19 mouse cellular contexts compared by ENCODE assay signal in the genomic region with DNA sequence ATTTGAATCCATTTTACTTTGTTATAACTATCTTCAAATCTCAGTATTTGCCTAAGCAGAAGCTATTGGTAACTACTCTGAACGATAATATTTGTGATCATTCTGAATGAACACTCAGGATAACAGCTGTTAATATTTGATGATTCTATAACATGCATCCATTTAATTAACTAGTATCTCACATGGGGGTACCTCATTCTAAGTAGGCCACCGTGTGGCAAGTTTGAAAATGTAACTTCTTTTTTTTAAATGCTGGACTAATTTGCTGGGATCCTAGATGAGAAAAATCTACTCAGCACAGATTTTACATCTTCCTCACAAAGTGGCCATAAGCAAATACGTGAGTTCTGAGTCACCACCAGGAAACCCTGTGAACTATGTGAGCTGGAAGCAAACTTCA.
DNase-seq lines count a peak whose midpoint lies in the region; ATAC-seq and TF ChIP-seq lines count a peak whose summit lies in the region.
"Had no signal": no experiment of that assay in that cellular context is flagged by ENCODE, and none has a peak within 500 bp of the region (broad histone marks: within the 10 kb centered on the region; RNA-seq: fewer than 3 reads in every experiment).

No protein-coding gene starts in this region.

- in situ Hi-C loops in Patski (cut with MboI; ENCODE audit: low pct_unique_long_range_greater_than_20kb), result no loop called here

- H3K27me3 ChIP-seq in kidney, postnatal 0 days (ENCODE audit: insufficient read depth, low read length), result no peaks in the 10 kb centered on the region
- peaks cover 7% of the 10 kb centered on the region for H3K27me3 ChIP-seq in Patski
- no peaks in the 10 kb centered on the region for H3K27me3 ChIP-seq in splenic B cell, adult 2 months (ENCODE audit: control insufficient read depth, insufficient read depth, low read length, poor library complexity, severe bottlenecking)
- H3K27me3 ChIP-seq: embryonic facial prominence, embryonic 13.5 days; forebrain, embryonic 12.5 days; heart, embryonic 15.5 days had no signal

- H3K4me2 ChIP-seq in kidney, postnatal 0 days (ENCODE audit: low read length), result no peak overlapping the region
- H3K4me2 ChIP-seq: embryonic facial prominence, embryonic 13.5 days; forebrain, embryonic 12.5 days; heart, embryonic 11.5 days; heart, embryonic 15.5 days; hindbrain, embryonic 14.5 days had no signal

- no peaks in the 10 kb centered on the region for H3K36me3 ChIP-seq in kidney, postnatal 0 days (ENCODE audit: insufficient read depth, low read length)
- H3K36me3 ChIP-seq in splenic B cell, adult 2 months (ENCODE audit: control insufficient read depth, insufficient read depth, low read length, poor library complexity, severe bottlenecking), result no peaks in the 10 kb centered on the region
- H3K36me3 ChIP-seq: embryonic facial prominence, embryonic 13.5 days; forebrain, embryonic 12.5 days; heart, embryonic 15.5 days had no signal

- no peak for DNase-seq in kidney, postnatal 0 days (ENCODE audit: low spot score)
- DNase-seq in kidney, adult 8-10 months, result no peak
- DNase-seq in 416B (ENCODE audit: low read depth), result peak; percentile 3
- DNase-seq in Patski (ENCODE audit: low read depth, low spot score), result no peak
- DNase-seq in splenic B cell, adult 2 months (ENCODE audit: low read depth, low spot score), result peak; percentile 1
- DNase-seq in urinary bladder, postnatal 4 days (ENCODE audit: low spot score in 2 of 2), result no peak
- DNase-seq in right cerebral cortex, postnatal 4 days, result no peak
- DNase-seq: adrenal gland, postnatal 25 days; cerebellum, adult 9-10 months; cerebellum, postnatal 36 days; gastrocnemius, postnatal 10 days; heart, adult 2 months; heart, postnatal 14 days had no signal

- no peaks in the 10 kb centered on the region for H3K9me3 ChIP-seq in kidney, postnatal 0 days (replicated peaks; ENCODE audit: low read length)
- H3K9me3 ChIP-seq: embryonic facial prominence, embryonic 13.5 days; heart, embryonic 15.5 days had no signal

- POLR2A ChIA-PET in Patski (lab: Charles Lee), result no interaction called here

- H3K27ac ChIP-seq in kidney, postnatal 0 days, result no peak overlapping the region
- H3K27ac ChIP-seq: embryonic facial prominence, embryonic 13.5 days; forebrain, embryonic 12.5 days; heart, adult 2 months; heart, embryonic 15.5 days; hindbrain, embryonic 14.5 days had no signal

- 86% methylated on average over 3 of the region's 3 CpGs for whole genome bisulfite sequencing in kidney, postnatal 0 days

- H3K9ac ChIP-seq in kidney, postnatal 0 days (ENCODE audit: low read depth, low read length), result no peak overlapping the region
- H3K9ac ChIP-seq: embryonic facial prominence, embryonic 13.5 days; forebrain, embryonic 12.5 days; heart, embryonic 15.5 days; hindbrain, embryonic 14.5 days had no signal

- TF ChIP-seq CTCF in kidney, postnatal 0 days (IDR thresholded peaks at IDR 0.05; ENCODE audit: low read depth), result 0 out of 2 replicates have a peak, but pooled peaks have one; percentile 4
- peak; percentile 16 for TF ChIP-seq CTCF in Patski (IDR thresholded peaks at IDR 0.05)

- no peak for ATAC-seq in kidney, postnatal 0 days (replicated peaks; ENCODE audit: low FRiP score, low read depth)
- ATAC-seq in Patski, result no peak
- ATAC-seq: forebrain, embryonic 16.5 days had no signal

- CTCF ChIA-PET in Patski (lab: Charles Lee), result interaction anchor here (0.7 to 1.9 kb wide), 6 partner anchors 9 to 327 kb away, joined by 3 to 7 read pairs (median 4); no protein-coding TSS in a partner anchor

- no peaks in the 10 kb centered on the region for H3K4me1 ChIP-seq in kidney, postnatal 0 days (replicated peaks; ENCODE audit: insufficient read depth, low read length)
- H3K4me1 ChIP-seq: embryonic facial prominence, embryonic 13.5 days; forebrain, embryonic 12.5 days; heart, embryonic 15.5 days had no signal

- no peak overlapping the region for H3K4me3 ChIP-seq in kidney, postnatal 0 days (replicated peaks; ENCODE audit: low read depth, low read length)
- H3K4me3 ChIP-seq: embryonic facial prominence, embryonic 13.5 days; forebrain, embryonic 12.5 days; heart, adult 2 months; heart, embryonic 15.5 days had no signal

Comparison
In these comparisons a context has a peak if more than half of its experiments do, and no peak if none do; other contexts are left out.
1. DNase-seq: peak in 416B (single experiment) and splenic B cell, adult 2 months (single experiment); none in kidney, postnatal 0 days (single experiment), kidney, adult 8-10 months (0 of 2), Patski (single experiment), urinary bladder, postnatal 4 days (0 of 2) and right cerebral cortex, postnatal 4 days (single experiment).